Mouse (Mus musculus) lung, adult 2 months (tissue): ENCODE results near the gene Jaml.

Experiments used
- CTCF ChIP-seq: fragments of 200-500 bp; IDR thresholded peaks from 2 replicates; pipeline ENCODE4 v1.5.1; 2011; ENCODE audit warnings: mild to moderate bottlenecking, low read length, control low read depth; ENCODE audit not compliant: insufficient read depth
- POLR2A ChIP-seq: fragments of 200-500 bp; IDR thresholded peaks from 2 replicates; pipeline ENCODE4 v1.6.1; 2011; ENCODE audit warnings: low read depth, mild to moderate bottlenecking, control low read depth, low read length, borderline replicate concordance; ENCODE audit errors: extremely low read depth

- TF ChIP-seq CTCF (no peak), POLR2A (peak; percentile 33; the same call in 1 of the 2 replicates)
Observed at GRCm38 (mm10) chr9:45055082-45055713, 23.8 kb upstream of the Jaml start, which contains the start of gene Mpzl3.
